ENCODE assay signal across 8 mouse cellular contexts in the genomic region with DNA sequence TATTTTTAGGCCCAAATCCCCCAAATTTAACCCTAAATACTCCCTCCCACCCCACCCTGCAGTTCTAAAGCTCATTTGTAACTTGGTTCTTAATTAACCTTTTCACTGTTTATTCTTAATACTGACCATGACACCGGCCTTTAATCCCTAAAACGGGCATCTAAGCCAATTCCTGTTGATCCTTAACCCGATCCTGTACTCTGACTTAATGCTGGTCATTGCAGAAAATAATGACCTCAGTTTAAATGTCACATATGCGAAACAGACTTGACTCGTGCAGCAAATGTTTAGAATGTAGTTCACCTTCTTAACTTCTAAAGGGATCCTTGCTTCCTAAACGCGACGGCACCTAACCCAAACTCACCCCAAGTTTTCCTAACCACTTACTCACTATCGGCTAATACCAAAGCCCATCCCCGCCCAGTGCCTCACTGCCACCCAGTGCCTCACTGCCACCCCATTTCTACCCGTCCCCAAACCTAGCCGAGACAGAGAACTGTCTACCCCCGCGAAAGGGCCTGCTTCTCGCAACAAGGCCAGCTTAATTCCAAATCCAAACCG. TPM values are rescaled to one million over a fixed set of nuclear protein-coding genes. Genes with fewer than 3 reads are reported as not detected.
A peak's percentile ranks its signal among the peaks of the same experiment; 100 is the strongest.
DNase-seq lines count a peak whose midpoint lies in the region; ATAC-seq and TF ChIP-seq lines count a peak whose summit lies in the region.

No protein-coding gene starts in this region.

- H3K4me1 ChIP-seq in embryonic facial prominence, embryonic 11.5 days (ENCODE audit: control insufficient read depth, insufficient read depth, low read length) = peaks cover 15% of the 10 kb centered on the region
- peaks cover 34% of the 10 kb centered on the region for H3K4me1 ChIP-seq in hindbrain, embryonic 16.5 days (ENCODE audit: control insufficient read depth, insufficient read depth, low read depth, low read length)
- peaks cover 33% of the 10 kb centered on the region for H3K4me1 ChIP-seq in midbrain, embryonic 14.5 days (ENCODE audit: control insufficient read depth, insufficient read depth, low read length)

- peak overlapping the region; percentile 97 for H3K27ac ChIP-seq in layer of hippocampus, adult 2 months
- peak overlapping the region; percentile 98 for H3K27ac ChIP-seq in embryonic facial prominence, embryonic 11.5 days (replicated peaks; ENCODE audit: low read depth, low read length)
- H3K27ac ChIP-seq in hindbrain, embryonic 16.5 days (ENCODE audit: low read depth, low read length) = peak overlapping the region; percentile 98
- H3K27ac ChIP-seq in midbrain, embryonic 14.5 days (replicated peaks; ENCODE audit: low read depth, low read length) = peak overlapping the region; percentile 95

- DNase-seq in layer of hippocampus, adult 2 months (ENCODE audit: low spot score in 2 of 2) = peak; percentile 24 to 25
- DNase-seq in layer of hippocampus, postnatal 36 days = no peak
- no peak for DNase-seq in embryonic facial prominence, embryonic 11.5 days (ENCODE audit: low spot score)
- DNase-seq in midbrain, embryonic 14.5 days = no peak
- DNase-seq in adrenal gland, postnatal 25 days = no peak
- no peak for DNase-seq in embryo, embryonic 9.5 days (ENCODE audit: extremely low spot score)
- no peak for DNase-seq in cerebellum, postnatal 14 days

- H3K4me3 ChIP-seq in layer of hippocampus, adult 2 months = peak overlapping the region; percentile 96
- H3K4me3 ChIP-seq in embryonic facial prominence, embryonic 11.5 days (ENCODE audit: low read depth, low read length) = peak overlapping the region; percentile 91
- peak overlapping the region; percentile 72 for H3K4me3 ChIP-seq in hindbrain, embryonic 16.5 days (ENCODE audit: low read length)
- H3K4me3 ChIP-seq in midbrain, embryonic 14.5 days (replicated peaks; ENCODE audit: low read depth, low read length) = peak overlapping the region; percentile 95

- peaks cover 5% of the 10 kb centered on the region; the same call in 1 of the 2 replicates for H3K36me3 ChIP-seq in embryonic facial prominence, embryonic 11.5 days (replicated peaks; ENCODE audit: control insufficient read depth, insufficient read depth, low read depth, low read length)
- peaks cover 20% of the 10 kb centered on the region for H3K36me3 ChIP-seq in hindbrain, embryonic 16.5 days (ENCODE audit: control insufficient read depth, insufficient read depth, low read length)
- peaks cover 50% of the 10 kb centered on the region for H3K36me3 ChIP-seq in midbrain, embryonic 14.5 days (ENCODE audit: control insufficient read depth, insufficient read depth, low read length)

- TF ChIP-seq CTCF in layer of hippocampus, adult 2 months (conservative IDR thresholded peaks at IDR 0.05) = no peak

- H3K9me3 ChIP-seq in embryonic facial prominence, embryonic 11.5 days (replicated peaks; ENCODE audit: control insufficient read depth, low read length) = no peaks in the 10 kb centered on the region
- no peaks in the 10 kb centered on the region for H3K9me3 ChIP-seq in hindbrain, embryonic 16.5 days (ENCODE audit: control insufficient read depth, low read length)
- H3K9me3 ChIP-seq in midbrain, embryonic 14.5 days (ENCODE audit: control insufficient read depth, low read length) = no peaks in the 10 kb centered on the region

- WGBS in embryonic facial prominence, embryonic 11.5 days = 2% methylated on average over 16 of the region's 16 CpGs
- WGBS in hindbrain, embryonic 16.5 days = 3% methylated on average over 16 of the region's 16 CpGs
- WGBS in midbrain, embryonic 14.5 days = 3% methylated on average over 16 of the region's 16 CpGs

- ATAC-seq in embryonic facial prominence, embryonic 11.5 days (replicated peaks; ENCODE audit: insufficient number of reproducible peaks, low FRiP score, low TSS enrichment, low read depth) = peak; percentile 36
- no peak for ATAC-seq in hindbrain, embryonic 16.5 days
- ATAC-seq in midbrain, embryonic 14.5 days (ENCODE audit: low FRiP score, low TSS enrichment) = no peak; the same call in none of the 2 replicates

- peak overlapping the region; percentile 95 for H3K9ac ChIP-seq in embryonic facial prominence, embryonic 11.5 days (replicated peaks; ENCODE audit: low read length)
- peak overlapping the region; percentile 96 for H3K9ac ChIP-seq in hindbrain, embryonic 16.5 days (ENCODE audit: low read depth, low read length)
- peak overlapping the region; percentile 90 for H3K9ac ChIP-seq in midbrain, embryonic 14.5 days (replicated peaks; ENCODE audit: low read length)

- H3K4me2 ChIP-seq in embryonic facial prominence, embryonic 11.5 days (ENCODE audit: low read depth, low read length) = peak overlapping the region; percentile 79
- H3K4me2 ChIP-seq in hindbrain, embryonic 16.5 days (ENCODE audit: low read length) = peak overlapping the region; percentile 95
- H3K4me2 ChIP-seq in midbrain, embryonic 14.5 days (ENCODE audit: low read length) = peak overlapping the region; percentile 91

- no peaks in the 10 kb centered on the region for H3K27me3 ChIP-seq in embryonic facial prominence, embryonic 11.5 days (ENCODE audit: control insufficient read depth, insufficient read depth, low read length)
- H3K27me3 ChIP-seq in hindbrain, embryonic 16.5 days (replicated peaks; ENCODE audit: control insufficient read depth, insufficient read depth, low read length) = no peaks in the 10 kb centered on the region
- H3K27me3 ChIP-seq in midbrain, embryonic 14.5 days (ENCODE audit: control insufficient read depth, insufficient read depth, low read length) = no peaks in the 10 kb centered on the region

RNA-seq across cellular contexts. Expression of a gene that starts 0.6 kb away (rescaled TPM):
- 10 to 100 TPM; 70.3 to 75.1 TPM for total RNA-seq in layer of hippocampus, adult 2 months (2021)
- 10 to 100 TPM; 72.6 to 73.2 TPM for total RNA-seq in layer of hippocampus, postnatal 36 days (2021)
- 41.0 and 41.7 TPM in 2 replicates for polyA plus RNA-seq in embryonic facial prominence, embryonic 11.5 days (2014; fragmentation: Nextera tagmentation; extraction: Ambion mirVana)
- polyA plus RNA-seq in hindbrain, embryonic 16.5 days (2015; fragmentation: Nextera tagmentation; extraction: Ambion mirVana) = 90.8 and 94.1 TPM in 2 replicates
- 80.9 and 82.8 TPM in 2 replicates for polyA plus RNA-seq in midbrain, embryonic 14.5 days (2014; fragmentation: Nextera tagmentation; extraction: Ambion mirVana)
- total RNA-seq in adrenal gland, postnatal 25 days (2021) = 111 and 172 TPM in 2 replicates

RNA-seq across cellular contexts. Expression of a gene that starts 1.0 kb away (rescaled TPM):
- total RNA-seq in layer of hippocampus, adult 2 months (2021) = 10 to 100 TPM; 36.4 to 42.9 TPM
- total RNA-seq in layer of hippocampus, postnatal 36 days (2021) = 10 to 100 TPM; 44.8 to 49.0 TPM
- polyA plus RNA-seq in embryonic facial prominence, embryonic 11.5 days (2014; fragmentation: Nextera tagmentation; extraction: Ambion mirVana) = 40.6 and 42.1 TPM in 2 replicates
- polyA plus RNA-seq in hindbrain, embryonic 16.5 days (2015; fragmentation: Nextera tagmentation; extraction: Ambion mirVana) = 56.2 and 61.1 TPM in 2 replicates
- 60.3 and 65.5 TPM in 2 replicates for polyA plus RNA-seq in midbrain, embryonic 14.5 days (2014; fragmentation: Nextera tagmentation; extraction: Ambion mirVana)
- 229 and 303 TPM in 2 replicates for total RNA-seq in adrenal gland, postnatal 25 days (2021)

RNA-seq across cellular contexts. Expression of a gene that starts 17.0 kb away (rescaled TPM):
- total RNA-seq in layer of hippocampus, adult 2 months (2021) = 10 to 100 TPM; 45.3 to 49.9 TPM
- total RNA-seq in layer of hippocampus, postnatal 36 days (2021) = 10 to 100 TPM; 43.2 to 51.2 TPM
- 21.1 and 30.4 TPM in 2 replicates for polyA plus RNA-seq in embryonic facial prominence, embryonic 11.5 days (2014; fragmentation: Nextera tagmentation; extraction: Ambion mirVana)
- 17.8 and 23.5 TPM in 2 replicates for polyA plus RNA-seq in hindbrain, embryonic 16.5 days (2015; fragmentation: Nextera tagmentation; extraction: Ambion mirVana)
- polyA plus RNA-seq in midbrain, embryonic 14.5 days (2014; fragmentation: Nextera tagmentation; extraction: Ambion mirVana) = 27.2 and 28.5 TPM in 2 replicates
- total RNA-seq in adrenal gland, postnatal 25 days (2021) = 50.5 and 58.9 TPM in 2 replicates

RNA-seq across cellular contexts. Expression of a gene that starts 17.2 kb away (rescaled TPM):
- 10 to 100 TPM; 61.0 to 64.4 TPM for total RNA-seq in layer of hippocampus, adult 2 months (2021)
- total RNA-seq in layer of hippocampus, postnatal 36 days (2021) = 10 to 100 TPM; 58.8 to 59.6 TPM
- polyA plus RNA-seq in embryonic facial prominence, embryonic 11.5 days (2014; fragmentation: Nextera tagmentation; extraction: Ambion mirVana) = 21.0 and 21.1 TPM in 2 replicates
- 54.0 and 59.3 TPM in 2 replicates for polyA plus RNA-seq in hindbrain, embryonic 16.5 days (2015; fragmentation: Nextera tagmentation; extraction: Ambion mirVana)
- 50.5 and 53.4 TPM in 2 replicates for polyA plus RNA-seq in midbrain, embryonic 14.5 days (2014; fragmentation: Nextera tagmentation; extraction: Ambion mirVana)
- 11.9 and 15.4 TPM in 2 replicates for total RNA-seq in adrenal gland, postnatal 25 days (2021)

RNA-seq across cellular contexts. Expression of a gene that starts 22.8 kb away (rescaled TPM):
- not detected for total RNA-seq in layer of hippocampus, adult 2 months (2021)
- not detected for total RNA-seq in layer of hippocampus, postnatal 36 days (2021)
- polyA plus RNA-seq in embryonic facial prominence, embryonic 11.5 days (2014; fragmentation: Nextera tagmentation; extraction: Ambion mirVana) = not detected in 2 replicates
- 0.71 and 0.94 TPM in 2 replicates for polyA plus RNA-seq in hindbrain, embryonic 16.5 days (2015; fragmentation: Nextera tagmentation; extraction: Ambion mirVana)
- polyA plus RNA-seq in midbrain, embryonic 14.5 days (2014; fragmentation: Nextera tagmentation; extraction: Ambion mirVana) = 2.1 TPM in 2 replicates
- total RNA-seq in adrenal gland, postnatal 25 days (2021) = 4.5 and 5.7 TPM in 2 replicates

Comparison
In these comparisons a context has a peak if more than half of its experiments do, and no peak if none do; other contexts are left out.
1. DNase-seq: peak in layer of hippocampus, adult 2 months (2 of 2); none in layer of hippocampus, postnatal 36 days (0 of 2), embryonic facial prominence, embryonic 11.5 days (single experiment), midbrain, embryonic 14.5 days (single experiment), adrenal gland, postnatal 25 days (single experiment), embryo, embryonic 9.5 days (single experiment) and cerebellum, postnatal 14 days (0 of 2).
2. Peak in every context shown above with its lines, with median percentiles within 50 percentile points of each other: H3K27ac ChIP-seq, H3K4me3 ChIP-seq, H3K4me2 ChIP-seq and H3K9ac ChIP-seq.